Mouse (Mus musculus): ENCODE results near the gene 1700001C19Rik. TPM values are rescaled to one million over a fixed set of nuclear protein-coding genes. Genes with fewer than 3 reads are reported as not detected.

1700001C19Rik gene
- polyA plus RNA-seq, 1 experiment from 2014 or later: 7.8 TPM

DNA sequence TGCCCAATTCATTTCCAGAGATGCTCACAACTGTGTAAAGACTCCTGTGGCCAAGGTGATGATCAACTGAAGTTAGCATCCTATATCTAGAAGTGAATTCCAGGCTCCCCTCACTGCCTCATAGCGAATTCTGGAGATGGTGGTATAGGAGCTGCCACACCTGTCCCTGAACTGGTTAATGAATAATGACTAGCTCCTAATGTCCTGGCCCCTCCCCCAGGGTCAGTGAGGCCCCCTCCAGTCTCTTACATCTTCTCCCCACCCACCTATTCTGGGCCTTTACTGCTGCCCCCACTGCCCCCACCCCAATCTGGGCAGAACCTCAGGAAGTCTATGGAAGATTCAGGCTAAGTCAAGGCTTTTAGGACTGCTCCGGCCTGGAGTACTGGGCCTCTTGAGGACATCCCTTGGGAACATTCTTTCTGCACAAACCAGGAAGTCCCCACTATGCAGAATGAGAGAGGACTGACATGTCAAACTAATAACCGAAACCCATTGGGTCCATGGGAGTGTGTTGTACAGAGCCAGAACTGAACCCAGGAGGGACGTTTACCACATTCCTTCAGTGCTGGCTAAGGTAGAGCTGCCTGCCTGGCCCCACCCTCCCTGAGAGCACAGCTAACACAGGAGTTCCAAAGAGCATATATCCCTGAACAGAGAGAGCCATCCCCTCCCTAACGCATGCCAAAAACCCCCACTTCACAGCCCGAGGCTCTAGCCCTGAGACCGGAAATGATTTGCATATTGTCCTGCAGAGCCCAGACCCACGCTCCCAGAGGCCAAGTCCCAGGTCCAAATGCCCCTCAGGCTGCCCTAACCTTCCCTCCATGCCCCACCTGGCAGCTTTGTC lies 11.6 kb upstream of the 1700001C19Rik start:
- WGBS (ENCODE audit: insufficient replicate concordance): 36% methylated on average over 8 of the region's 8 CpGs
- Histone ChIP-seq H3K9ac (replicated peaks) (no peak overlapping the region; the same call in 1 of the 2 replicates), H3K4me2 (ENCODE audit: low read depth, low read length) (no peak overlapping the region), H3K4me1 (ENCODE audit: insufficient read depth) (peaks cover 54% of the 10 kb centered on the region), H3K36me3 (replicated peaks; ENCODE audit: insufficient read depth, low read length) (no peaks in the 10 kb centered on the region), H3K27me3 (ENCODE audit: insufficient read depth, low read length) (no peaks in the 10 kb centered on the region), H3K4me3 (ENCODE audit: low read depth, low read length) (no peak overlapping the region), H3K27ac (ENCODE audit: low read depth) (0 out of 2 replicates have a peak overlapping the region, but pooled peaks have one; percentile 11), H3K9me3 (ENCODE audit: low read length) (no peaks in the 10 kb centered on the region)
- DNase-seq (no peak), ATAC-seq (peak; percentile 14; the same call in 1 of the 2 replicates)
- no peak for TF ChIP-seq CTCF (IDR thresholded peaks at IDR 0.05; ENCODE audit: low read depth)
- no peak for TF ChIP-seq EP300 (IDR thresholded peaks at IDR 0.05; ENCODE audit: low read depth)

DNA sequence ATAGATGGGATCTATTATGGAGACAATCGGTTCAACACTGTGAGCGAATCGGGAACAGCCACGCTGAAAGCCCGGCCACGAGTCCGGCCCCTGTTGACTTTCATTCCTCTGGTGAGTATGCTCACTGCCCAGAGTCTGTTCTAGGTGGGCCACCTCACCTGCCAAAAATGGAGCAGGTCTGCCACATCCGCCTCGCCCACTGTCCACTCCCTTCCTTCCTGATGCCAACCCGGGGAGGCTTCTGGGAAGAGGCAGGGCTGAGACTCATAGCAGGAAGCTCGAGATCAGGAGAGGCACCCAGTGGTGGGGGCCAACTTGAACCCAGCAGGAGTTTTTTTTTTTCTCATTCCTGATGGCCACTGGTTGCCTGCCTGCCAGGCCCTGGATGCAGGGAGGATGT lies 9.4 kb upstream of the 1700001C19Rik start:
- H3K36me3 ChIP-seq (replicated peaks; ENCODE audit: insufficient read depth, low read length): no peaks in the 10 kb centered on the region
- ATAC-seq (no peak), DNase-seq (no peak)
- 66% methylated on average over 11 of the region's 11 CpGs for WGBS (ENCODE audit: insufficient replicate concordance)
- H3K9ac ChIP-seq (replicated peaks): no peak overlapping the region; the same call in 1 of the 2 replicates
- no peak for TF ChIP-seq EP300 (IDR thresholded peaks at IDR 0.05; ENCODE audit: low read depth)
- no peak for TF ChIP-seq CTCF (IDR thresholded peaks at IDR 0.05; ENCODE audit: low read depth)
- H3K4me2 ChIP-seq (ENCODE audit: low read depth, low read length): no peak overlapping the region
- peaks cover 49% of the 10 kb centered on the region for H3K4me1 ChIP-seq (ENCODE audit: insufficient read depth)
- no peak overlapping the region for H3K27ac ChIP-seq (ENCODE audit: low read depth)
- H3K9me3 ChIP-seq (ENCODE audit: low read length): no peaks in the 10 kb centered on the region
- no peak overlapping the region for H3K4me3 ChIP-seq (ENCODE audit: low read depth, low read length)
- H3K27me3 ChIP-seq (ENCODE audit: insufficient read depth, low read length): no peaks in the 10 kb centered on the region

DNA sequence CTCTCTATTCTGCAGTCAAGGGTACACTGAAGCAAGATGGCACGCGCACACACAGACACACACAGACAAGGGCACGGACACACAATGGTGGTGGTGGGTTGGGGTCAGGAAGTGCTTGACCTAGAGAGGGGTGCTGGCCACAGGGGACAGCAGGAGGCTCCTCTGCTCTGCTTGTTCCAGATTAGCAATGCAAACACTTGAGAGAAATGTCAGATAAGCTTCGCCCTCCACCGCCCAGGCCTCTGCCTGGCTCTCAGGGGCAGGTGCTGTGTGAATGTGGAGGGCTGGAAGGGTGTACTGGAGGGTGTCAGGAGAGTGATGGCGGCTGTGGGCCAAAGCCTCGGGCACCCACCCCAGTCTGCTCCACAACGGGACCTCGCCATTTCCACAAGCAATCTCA lies 8.8 kb upstream of the 1700001C19Rik start:
- Histone ChIP-seq H3K9me3 (ENCODE audit: low read length) (no peaks in the 10 kb centered on the region), H3K4me2 (ENCODE audit: low read depth, low read length) (no peak overlapping the region), H3K4me1 (ENCODE audit: insufficient read depth) (peaks cover 53% of the 10 kb centered on the region), H3K27me3 (ENCODE audit: insufficient read depth, low read length) (no peaks in the 10 kb centered on the region), H3K9ac (replicated peaks) (no peak overlapping the region; the same call in 1 of the 2 replicates), H3K27ac (ENCODE audit: low read depth) (peak overlapping the region; percentile 32; the same call in 1 of the 2 replicates), H3K36me3 (replicated peaks; ENCODE audit: insufficient read depth, low read length) (no peaks in the 10 kb centered on the region), H3K4me3 (ENCODE audit: low read depth, low read length) (no peak overlapping the region)
- 47% methylated on average over 9 of the region's 9 CpGs for WGBS (ENCODE audit: insufficient replicate concordance)
- TF ChIP-seq EP300 (IDR thresholded peaks at IDR 0.05; ENCODE audit: low read depth): no peak
- no peak for TF ChIP-seq CTCF (IDR thresholded peaks at IDR 0.05; ENCODE audit: low read depth)
- no peak for DNase-seq
- ATAC-seq: no peak

DNA sequence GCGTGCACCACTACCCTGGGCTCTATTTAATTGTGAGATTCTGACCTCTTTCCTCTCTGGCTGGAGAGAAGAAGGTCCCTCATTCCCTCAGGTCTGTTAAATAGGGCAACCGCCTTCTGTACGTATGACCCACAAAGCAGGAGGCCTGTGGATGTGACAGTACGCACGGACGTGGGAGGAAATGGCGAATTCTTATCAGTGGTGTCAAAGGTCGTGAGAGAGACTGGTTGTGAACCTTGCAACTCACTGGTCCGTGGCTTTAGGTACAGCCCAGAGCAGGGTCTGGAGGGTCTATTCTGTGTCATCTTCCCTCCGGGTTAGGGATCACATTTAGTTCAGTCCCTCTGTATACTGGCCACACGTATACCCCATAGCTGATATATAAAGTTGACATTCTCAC lies 8.3 kb upstream of the 1700001C19Rik start:
- Histone ChIP-seq H3K9me3 (ENCODE audit: low read length) (no peaks in the 10 kb centered on the region), H3K27me3 (ENCODE audit: insufficient read depth, low read length) (no peaks in the 10 kb centered on the region), H3K4me2 (ENCODE audit: low read depth, low read length) (no peak overlapping the region), H3K36me3 (replicated peaks; ENCODE audit: insufficient read depth, low read length) (no peaks in the 10 kb centered on the region), H3K4me1 (ENCODE audit: insufficient read depth) (peaks cover 57% of the 10 kb centered on the region), H3K27ac (ENCODE audit: low read depth) (no peak overlapping the region; the same call in 1 of the 2 replicates), H3K4me3 (ENCODE audit: low read depth, low read length) (no peak overlapping the region), H3K9ac (replicated peaks) (no peak overlapping the region)
- DNase-seq: no peak
- peak; percentile 30 for ATAC-seq
- TF ChIP-seq EP300 (IDR thresholded peaks at IDR 0.05; ENCODE audit: low read depth) (no peak), CTCF (IDR thresholded peaks at IDR 0.05; ENCODE audit: low read depth) (no peak)
- WGBS (ENCODE audit: insufficient replicate concordance): 44% methylated on average over 11 of the region's 11 CpGs

DNA sequence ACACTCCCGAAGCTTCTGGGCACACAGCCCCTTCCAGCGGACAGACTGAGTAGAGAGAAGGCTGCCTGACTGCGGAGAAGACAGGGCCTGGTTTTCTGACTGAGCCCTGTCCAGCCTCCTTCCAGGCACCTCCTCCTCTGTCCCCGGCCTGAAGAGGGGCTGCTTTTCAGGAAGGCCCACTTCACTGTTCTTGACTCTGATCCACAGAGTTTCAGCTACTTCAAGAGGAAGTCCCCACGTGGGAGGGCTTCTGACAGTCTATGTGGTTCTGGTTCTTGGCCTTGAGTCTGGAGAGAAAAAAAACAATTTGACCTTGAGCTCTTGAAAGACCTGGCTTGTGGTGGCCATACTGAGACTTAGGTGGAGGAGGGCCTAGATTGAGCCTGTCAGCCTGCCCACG lies 6.9 kb upstream of the 1700001C19Rik start:
- no peaks in the 10 kb centered on the region for H3K27me3 ChIP-seq (ENCODE audit: insufficient read depth, low read length)
- H3K4me1 ChIP-seq (ENCODE audit: insufficient read depth): peaks cover 65% of the 10 kb centered on the region
- no peak overlapping the region for H3K4me3 ChIP-seq (ENCODE audit: low read depth, low read length)
- DNase-seq: no peak
- no peak overlapping the region for H3K4me2 ChIP-seq (ENCODE audit: low read depth, low read length)
- no peaks in the 10 kb centered on the region for H3K9me3 ChIP-seq (ENCODE audit: low read length)
- no peak for ATAC-seq
- H3K36me3 ChIP-seq (replicated peaks; ENCODE audit: insufficient read depth, low read length): no peaks in the 10 kb centered on the region
- peak overlapping the region; percentile 39; the same call in 1 of the 2 replicates for H3K27ac ChIP-seq (ENCODE audit: low read depth)
- 56% methylated on average over 6 of the region's 6 CpGs for WGBS (ENCODE audit: insufficient replicate concordance)
- peak overlapping the region; percentile 11; the same call in 1 of the 2 replicates for H3K9ac ChIP-seq (replicated peaks)
- TF ChIP-seq CTCF (IDR thresholded peaks at IDR 0.05; ENCODE audit: low read depth): no peak
- TF ChIP-seq EP300 (IDR thresholded peaks at IDR 0.05; ENCODE audit: low read depth): no peak

DNA sequence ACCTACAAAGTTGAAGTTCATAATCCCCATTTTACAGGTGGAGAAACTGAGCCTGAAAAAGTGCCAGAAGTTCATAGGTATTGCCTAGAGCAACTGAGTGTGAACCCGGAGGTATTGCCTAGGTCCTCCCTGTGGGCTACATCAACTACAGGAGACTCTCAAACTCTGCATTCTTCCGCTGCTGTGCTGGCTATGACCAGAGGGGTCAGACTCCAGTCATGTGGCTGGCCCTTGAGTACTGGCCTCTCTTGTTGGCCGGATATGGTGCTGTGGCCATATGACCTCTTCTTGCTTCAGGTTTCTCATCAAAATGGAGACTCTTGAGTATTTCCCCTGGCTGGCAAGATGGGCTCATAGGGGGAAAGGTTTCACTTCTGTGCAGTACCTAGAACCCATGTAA lies 5.1 kb upstream of the 1700001C19Rik start:
- Histone ChIP-seq H3K36me3 (replicated peaks; ENCODE audit: insufficient read depth, low read length) (no peaks in the 10 kb centered on the region), H3K4me3 (ENCODE audit: low read depth, low read length) (no peak overlapping the region), H3K27ac (ENCODE audit: low read depth) (peak overlapping the region; percentile 46; the same call in 1 of the 2 replicates), H3K9me3 (ENCODE audit: low read length) (no peaks in the 10 kb centered on the region), H3K4me2 (ENCODE audit: low read depth, low read length) (no peak overlapping the region), H3K4me1 (ENCODE audit: insufficient read depth) (peaks cover 70% of the 10 kb centered on the region), H3K9ac (replicated peaks) (no peak overlapping the region), H3K27me3 (ENCODE audit: insufficient read depth, low read length) (no peaks in the 10 kb centered on the region)
- no peak for DNase-seq
- ATAC-seq: no peak
- WGBS (ENCODE audit: insufficient replicate concordance): 65% methylated on average over 3 of the region's 3 CpGs
- TF ChIP-seq CTCF (IDR thresholded peaks at IDR 0.05; ENCODE audit: low read depth) (0 out of 2 replicates have a peak, but pooled peaks have one; percentile 15), EP300 (IDR thresholded peaks at IDR 0.05; ENCODE audit: low read depth) (no peak)

All from liver, postnatal 0 days (tissue).